Mouse (Mus musculus): Measurements from ENCODE around the gene Rbfox2. TPM values are rescaled to one million over a fixed set of nuclear protein-coding genes. Genes with fewer than 3 reads are reported as not detected.

Gene Rbfox2
- total RNA-seq (2023) = not detected

GRCm38 (mm10) chr15:77306547-77307261 is at the start of gene Rbfox2:
TSS of gene Rbfox2 (minus strand) at chr15:77307004.

GRCm38 (mm10) chr15:77050570-77050969 is 256.2 kb downstream of the Rbfox2 start, which contains the start of gene Mb:
TSS of gene Mb (minus strand) at chr15:77050670.

GRCm38 (mm10) chr15:77044597-77045320 is 262.0 kb downstream of the Rbfox2 start, which contains the start of gene Apol6:
TSS of gene Apol6 (plus strand) at chr15:77044729.

Other genes starting within 250 kb of the Rbfox2 start
- not detected for gene Apol7a, start 92.1 kb upstream of the Rbfox2 start, total RNA-seq (2023)
- gene Apol9a, start 104.1 kb upstream of the Rbfox2 start, total RNA-seq (2023) = not detected
- not detected for gene Apol7b, start 140.5 kb upstream of the Rbfox2 start, total RNA-seq (2023)
- not detected for gene Apol10a, start 170.0 kb upstream of the Rbfox2 start, total RNA-seq (2023)
- not detected for gene Apol11a, start 201.3 kb upstream of the Rbfox2 start, total RNA-seq (2023)
- not detected for gene Apol7c, start 226.3 kb upstream of the Rbfox2 start, total RNA-seq (2023)

Data from B cell, adult 67 days (primary cell).